Mouse (Mus musculus): Measurements from ENCODE around the gene Rap1gap2. TPM values are rescaled to one million over a fixed set of nuclear protein-coding genes. Genes with fewer than 3 reads are reported as not detected.

Rap1gap2 gene
- polyA plus RNA-seq, 1 experiment from 2014 or later = 9.9 TPM

DNA sequence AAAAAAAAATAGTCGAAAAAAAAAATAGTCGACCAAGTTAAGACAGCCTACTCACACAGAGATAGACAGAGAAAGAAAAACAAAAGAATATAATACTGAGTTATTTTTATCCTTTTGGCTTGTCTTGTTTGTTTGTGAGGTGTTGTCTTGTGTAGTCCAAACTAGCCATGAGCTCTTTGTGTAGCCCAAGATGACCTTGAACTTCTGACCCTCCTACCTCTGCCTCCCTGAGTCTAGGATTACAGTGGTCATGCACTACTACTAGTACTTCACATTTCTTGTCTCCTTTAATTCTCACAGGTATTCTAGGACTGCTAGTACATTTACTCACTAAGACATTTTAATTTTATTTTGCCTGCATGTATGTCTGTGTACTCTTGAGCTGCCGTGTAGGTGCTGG lies 16.8 kb upstream of the Rap1gap2 start:
- Histone ChIP-seq H3K4me1 (ENCODE audit: control insufficient read depth, insufficient read depth, low read length) (no peaks in the 10 kb centered on the region), H3K4me3 (ENCODE audit: low read depth, low read length) (no peak overlapping the region), H3K9me3 (ENCODE audit: control insufficient read depth, low read length) (no peaks in the 10 kb centered on the region), H3K27ac (ENCODE audit: low read depth, low read length) (no peak overlapping the region), H3K4me2 (ENCODE audit: low read depth, low read length) (no peak overlapping the region), H3K27me3 (ENCODE audit: control insufficient read depth, insufficient read depth, low read length) (no peaks in the 10 kb centered on the region), H3K9ac (replicated peaks; ENCODE audit: low read depth, low read length) (no peak overlapping the region), H3K36me3 (ENCODE audit: control insufficient read depth, insufficient read depth, low read length) (no peaks in the 10 kb centered on the region)
- WGBS = 82% methylated on average over 3 of the region's 3 CpGs
- ATAC-seq (ENCODE audit: low read depth) = no peak

DNA sequence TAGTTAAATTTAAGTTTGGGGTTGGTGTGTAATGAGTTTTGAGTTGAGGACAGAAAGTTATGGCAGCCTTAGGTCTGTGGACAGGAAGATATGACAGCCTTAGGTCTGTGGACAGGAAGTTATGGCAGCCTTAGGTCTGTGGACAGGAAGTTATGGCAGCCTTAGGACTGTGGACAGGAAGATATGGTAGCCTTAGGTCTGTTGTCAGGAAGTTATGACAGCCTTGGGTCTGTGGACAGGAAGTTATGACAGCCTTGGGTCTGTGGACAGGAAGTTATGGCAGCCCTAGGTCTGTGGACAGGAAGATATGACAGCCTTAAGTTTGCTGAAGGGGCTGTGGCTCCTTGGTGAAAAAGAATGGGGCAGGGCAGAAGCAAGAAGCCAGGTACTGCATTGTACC lies 14.6 kb upstream of the Rap1gap2 start:
- Histone ChIP-seq H3K4me3 (ENCODE audit: low read depth, low read length) (no peak overlapping the region), H3K27me3 (ENCODE audit: control insufficient read depth, insufficient read depth, low read length) (no peaks in the 10 kb centered on the region; the same call in 1 of the 2 replicates), H3K36me3 (ENCODE audit: control insufficient read depth, insufficient read depth, low read length) (no peaks in the 10 kb centered on the region), H3K9ac (replicated peaks; ENCODE audit: low read depth, low read length) (no peak overlapping the region), H3K27ac (ENCODE audit: low read depth, low read length) (no peak overlapping the region), H3K4me1 (ENCODE audit: control insufficient read depth, insufficient read depth, low read length) (no peaks in the 10 kb centered on the region), H3K4me2 (ENCODE audit: low read depth, low read length) (no peak overlapping the region), H3K9me3 (ENCODE audit: control insufficient read depth, low read length) (no peaks in the 10 kb centered on the region)
- no peak for ATAC-seq (ENCODE audit: low read depth)

DNA sequence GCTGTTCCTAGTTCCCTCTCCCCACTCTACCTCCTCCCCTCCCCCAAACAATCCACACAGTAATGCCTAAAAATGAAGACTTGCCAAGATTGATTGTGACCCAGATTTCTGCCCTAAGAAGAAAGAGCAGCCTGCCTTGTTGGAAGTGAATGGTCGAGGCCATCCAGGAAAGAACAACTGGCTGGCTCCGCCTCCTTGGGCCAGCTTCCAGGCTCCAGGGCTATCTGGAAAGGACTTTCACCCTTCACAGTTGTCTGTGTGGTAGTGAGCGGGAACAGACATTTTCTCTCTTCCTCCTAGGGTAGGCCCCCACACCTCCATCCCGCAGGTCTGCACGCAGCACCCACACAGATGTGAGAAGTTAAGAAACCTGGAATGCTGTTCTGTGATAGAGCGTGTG lies 13.0 kb upstream of the Rap1gap2 start:
- H3K9me3 ChIP-seq (ENCODE audit: control insufficient read depth, low read length) = no peaks in the 10 kb centered on the region
- H3K9ac ChIP-seq (replicated peaks; ENCODE audit: low read depth, low read length) = no peak overlapping the region
- H3K27ac ChIP-seq (ENCODE audit: low read depth, low read length) = no peak overlapping the region
- ATAC-seq (ENCODE audit: low read depth) = no peak
- no peaks in the 10 kb centered on the region for H3K4me1 ChIP-seq (ENCODE audit: control insufficient read depth, insufficient read depth, low read length)
- H3K36me3 ChIP-seq (ENCODE audit: control insufficient read depth, insufficient read depth, low read length) = no peaks in the 10 kb centered on the region
- no peak overlapping the region for H3K4me3 ChIP-seq (ENCODE audit: low read depth, low read length)
- 74% methylated on average over 6 of the region's 6 CpGs for WGBS
- H3K27me3 ChIP-seq (ENCODE audit: control insufficient read depth, insufficient read depth, low read length) = no peaks in the 10 kb centered on the region; the same call in 1 of the 2 replicates
- H3K4me2 ChIP-seq (ENCODE audit: low read depth, low read length) = no peak overlapping the region

DNA sequence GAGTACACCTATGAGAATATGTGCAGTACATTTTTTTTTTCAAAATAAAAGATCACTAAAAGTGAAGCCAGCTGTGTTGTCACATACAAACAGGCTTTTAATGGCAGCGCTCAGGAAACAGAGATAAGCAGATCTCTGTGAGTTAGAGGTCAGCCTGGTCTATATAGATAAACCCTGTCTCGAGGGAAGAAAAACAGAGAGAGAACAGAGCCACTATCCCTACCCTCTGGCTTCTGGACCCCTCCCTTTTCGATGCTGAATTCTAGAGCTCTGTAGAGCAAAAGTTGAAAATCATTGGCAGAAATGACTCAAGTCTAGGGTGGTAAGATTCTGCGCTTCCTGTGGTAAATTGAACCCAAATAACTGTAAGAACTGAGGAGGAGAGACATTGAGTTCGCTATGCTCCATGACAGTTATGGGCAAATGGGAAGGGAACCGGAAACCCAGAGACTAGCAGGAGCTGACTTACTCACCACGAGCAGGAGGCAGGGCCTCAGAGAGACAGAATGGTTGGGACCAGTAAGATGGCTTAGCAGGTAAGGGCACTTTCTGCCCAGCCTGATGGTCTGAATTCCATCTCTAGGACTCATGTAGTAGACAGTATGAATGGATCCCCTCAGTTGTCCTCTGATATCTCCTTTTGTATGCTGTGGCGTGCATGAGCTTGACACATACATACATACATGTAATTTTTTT lies 11.4 kb upstream of the Rap1gap2 start:
- Histone ChIP-seq H3K4me2 (ENCODE audit: low read depth, low read length) (no peak overlapping the region), H3K27me3 (ENCODE audit: control insufficient read depth, insufficient read depth, low read length) (peaks cover 5% of the 10 kb centered on the region), H3K4me1 (ENCODE audit: control insufficient read depth, insufficient read depth, low read length) (no peaks in the 10 kb centered on the region), H3K9me3 (ENCODE audit: control insufficient read depth, low read length) (no peaks in the 10 kb centered on the region), H3K9ac (replicated peaks; ENCODE audit: low read depth, low read length) (no peak overlapping the region), H3K4me3 (ENCODE audit: low read depth, low read length) (no peak overlapping the region), H3K27ac (ENCODE audit: low read depth, low read length) (no peak overlapping the region), H3K36me3 (ENCODE audit: control insufficient read depth, insufficient read depth, low read length) (no peaks in the 10 kb centered on the region)
- 80% methylated on average over 8 of the region's 8 CpGs for WGBS
- ATAC-seq (ENCODE audit: low read depth) = no peak

DNA sequence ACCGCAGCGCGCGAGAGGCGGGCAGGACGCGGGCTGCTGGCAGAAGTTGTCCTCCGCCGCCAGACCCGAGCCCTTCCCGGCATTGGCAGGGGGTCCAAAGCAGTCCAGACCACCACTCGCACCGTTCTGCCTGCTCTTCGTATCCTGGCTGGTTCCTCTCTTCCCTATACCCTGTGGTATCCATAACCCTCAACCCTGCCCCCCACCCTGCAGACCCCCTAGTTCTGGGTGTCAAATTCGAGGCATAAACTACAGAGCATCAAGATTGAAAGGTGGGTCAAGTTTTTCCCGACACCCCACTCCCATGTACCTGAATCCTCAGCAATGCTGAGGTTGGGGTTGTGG lies 9.2 kb upstream of the Rap1gap2 start:
- H3K36me3 ChIP-seq (ENCODE audit: control insufficient read depth, insufficient read depth, low read length) = no peaks in the 10 kb centered on the region
- H3K4me1 ChIP-seq (ENCODE audit: control insufficient read depth, insufficient read depth, low read length) = no peaks in the 10 kb centered on the region
- H3K27me3 ChIP-seq (ENCODE audit: control insufficient read depth, insufficient read depth, low read length) = peaks cover 5% of the 10 kb centered on the region
- WGBS = 3% methylated on average over 16 of the region's 16 CpGs
- peak overlapping the region; percentile 67 for H3K4me2 ChIP-seq (ENCODE audit: low read depth, low read length)
- peak overlapping the region; percentile 81 for H3K9ac ChIP-seq (replicated peaks; ENCODE audit: low read depth, low read length)
- ATAC-seq (ENCODE audit: low read depth) = peak; percentile 60
- H3K9me3 ChIP-seq (ENCODE audit: control insufficient read depth, low read length) = no peaks in the 10 kb centered on the region
- H3K4me3 ChIP-seq (ENCODE audit: low read depth, low read length) = peak overlapping the region; percentile 66
- H3K27ac ChIP-seq (ENCODE audit: low read depth, low read length) = no peak overlapping the region

DNA sequence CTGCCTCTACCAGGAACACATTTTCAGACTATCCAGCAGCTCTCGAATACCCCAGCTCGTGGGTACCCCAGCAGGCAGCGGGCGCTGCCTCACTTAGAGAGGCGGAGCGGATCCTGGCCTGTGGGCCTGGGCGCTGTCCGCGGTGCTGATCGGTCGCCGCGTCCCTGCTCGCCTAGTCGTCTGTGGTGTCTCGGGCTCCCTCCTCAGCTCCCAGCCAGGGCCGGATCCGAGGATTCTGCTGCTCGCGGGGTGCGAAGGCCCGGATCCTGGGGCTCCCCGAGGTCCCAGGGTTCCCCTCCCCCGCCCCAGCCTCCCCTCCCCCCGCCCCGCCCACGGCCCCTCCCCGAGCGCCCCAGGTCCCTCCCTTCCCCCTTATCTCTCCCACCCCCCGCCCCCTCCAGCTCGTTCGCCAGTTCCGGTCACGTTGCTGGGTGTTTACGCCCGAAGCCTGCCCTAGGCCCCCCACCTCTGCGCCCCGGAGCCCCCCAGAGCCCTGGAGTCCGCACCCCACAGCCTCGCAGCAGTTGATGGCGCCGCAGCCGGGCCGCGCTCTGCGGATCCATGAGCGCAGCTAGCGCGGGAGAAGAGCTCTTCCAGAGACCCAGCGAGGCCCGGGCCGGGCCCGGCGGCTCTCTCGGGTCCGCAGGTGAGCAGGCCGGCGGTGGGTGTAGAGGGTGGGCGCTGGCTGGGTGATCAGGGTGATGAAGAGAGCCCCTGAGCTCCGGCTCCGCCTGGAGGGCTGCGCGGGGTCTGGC lies 8.7 kb upstream of the Rap1gap2 start, which contains the start of gene Ccdc92b:
TSS of gene Ccdc92b (plus strand) at position 405 of the 755 bp plus-strand sequence.
- peak within 1 kb of the TSS; percentile 81 for H3K9ac ChIP-seq (replicated peaks; ENCODE audit: low read depth, low read length)
- ATAC-seq (ENCODE audit: low read depth) = peak; percentile 86
- H3K9me3 ChIP-seq (ENCODE audit: control insufficient read depth, low read length) = no peaks in the 10 kb centered on the region
- H3K27ac ChIP-seq (ENCODE audit: low read depth, low read length) = no peak within 1 kb of the TSS
- H3K4me3 ChIP-seq (ENCODE audit: low read depth, low read length) = peak within 1 kb of the TSS; percentile 66
- no peaks in the 10 kb centered on the region for H3K36me3 ChIP-seq (ENCODE audit: control insufficient read depth, insufficient read depth, low read length)
- WGBS = under 1% methylated on average over 44 of the region's 63 CpGs
- no peaks in the 10 kb centered on the region for H3K4me1 ChIP-seq (ENCODE audit: control insufficient read depth, insufficient read depth, low read length)
- H3K4me2 ChIP-seq (ENCODE audit: low read depth, low read length) = peak within 1 kb of the TSS; percentile 67
- peaks cover 5% of the 10 kb centered on the region for H3K27me3 ChIP-seq (ENCODE audit: control insufficient read depth, insufficient read depth, low read length)

DNA sequence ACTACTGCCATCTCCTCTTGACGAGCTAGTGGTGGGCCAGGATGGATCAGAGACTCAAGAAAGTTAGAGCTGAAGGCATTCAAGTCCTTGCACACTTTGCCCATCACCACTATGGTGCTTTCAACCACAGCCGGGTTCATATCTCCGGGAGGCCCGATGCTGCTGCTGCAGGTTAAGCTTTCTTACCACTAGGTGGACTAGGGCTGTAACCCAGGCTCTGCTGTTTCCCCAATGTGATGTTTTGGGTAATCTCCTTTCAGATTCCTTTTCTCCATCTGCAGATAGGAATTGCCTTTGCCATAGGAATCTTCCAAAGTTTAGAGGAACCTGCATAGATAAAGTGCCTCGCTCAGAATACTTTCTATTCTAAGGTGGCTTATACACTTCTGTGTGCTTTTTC lies 4.9 kb upstream of the Rap1gap2 start:
- Histone ChIP-seq H3K4me2 (ENCODE audit: low read depth, low read length) (no peak overlapping the region), H3K9me3 (ENCODE audit: control insufficient read depth, low read length) (no peaks in the 10 kb centered on the region), H3K27me3 (ENCODE audit: control insufficient read depth, insufficient read depth, low read length) (peaks cover 15% of the 10 kb centered on the region), H3K9ac (replicated peaks; ENCODE audit: low read depth, low read length) (no peak overlapping the region), H3K36me3 (ENCODE audit: control insufficient read depth, insufficient read depth, low read length) (no peaks in the 10 kb centered on the region), H3K4me3 (ENCODE audit: low read depth, low read length) (no peak overlapping the region), H3K27ac (ENCODE audit: low read depth, low read length) (no peak overlapping the region), H3K4me1 (ENCODE audit: control insufficient read depth, insufficient read depth, low read length) (peaks cover 1% of the 10 kb centered on the region)
- WGBS = 58% methylated on average over 5 of the region's 5 CpGs
- no peak for ATAC-seq (ENCODE audit: low read depth)

DNA sequence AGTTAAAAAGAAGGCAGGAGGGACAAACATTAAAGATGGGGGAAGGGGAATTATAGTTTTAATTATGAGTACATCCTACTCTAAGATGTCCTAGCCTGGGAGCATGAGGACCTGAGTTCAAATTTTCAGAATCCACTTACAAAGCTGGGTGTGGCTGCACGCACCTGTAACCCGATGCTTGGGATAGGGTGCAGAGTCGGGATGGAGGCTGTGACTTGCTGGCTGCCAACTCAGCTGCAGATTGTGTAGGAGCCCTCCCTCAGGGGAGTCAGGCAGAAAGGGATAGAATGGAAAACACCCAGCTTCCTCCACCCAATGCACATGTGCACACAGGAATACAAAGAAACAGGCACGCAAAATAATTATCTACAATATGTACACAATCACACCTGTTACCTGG lies 2.7 kb upstream of the Rap1gap2 start:
- no peaks in the 10 kb centered on the region for H3K36me3 ChIP-seq (ENCODE audit: control insufficient read depth, insufficient read depth, low read length)
- H3K4me2 ChIP-seq (ENCODE audit: low read depth, low read length) = no peak overlapping the region
- no peak overlapping the region for H3K9ac ChIP-seq (replicated peaks; ENCODE audit: low read depth, low read length)
- H3K27ac ChIP-seq (ENCODE audit: low read depth, low read length) = no peak overlapping the region
- no peak for ATAC-seq (ENCODE audit: low read depth)
- H3K9me3 ChIP-seq (ENCODE audit: control insufficient read depth, low read length) = no peaks in the 10 kb centered on the region
- peaks cover 5% of the 10 kb centered on the region for H3K4me1 ChIP-seq (ENCODE audit: control insufficient read depth, insufficient read depth, low read length)
- peaks cover 24% of the 10 kb centered on the region for H3K27me3 ChIP-seq (ENCODE audit: control insufficient read depth, insufficient read depth, low read length)
- 59% methylated on average over 4 of the region's 4 CpGs for WGBS
- H3K4me3 ChIP-seq (ENCODE audit: low read depth, low read length) = no peak overlapping the region

DNA sequence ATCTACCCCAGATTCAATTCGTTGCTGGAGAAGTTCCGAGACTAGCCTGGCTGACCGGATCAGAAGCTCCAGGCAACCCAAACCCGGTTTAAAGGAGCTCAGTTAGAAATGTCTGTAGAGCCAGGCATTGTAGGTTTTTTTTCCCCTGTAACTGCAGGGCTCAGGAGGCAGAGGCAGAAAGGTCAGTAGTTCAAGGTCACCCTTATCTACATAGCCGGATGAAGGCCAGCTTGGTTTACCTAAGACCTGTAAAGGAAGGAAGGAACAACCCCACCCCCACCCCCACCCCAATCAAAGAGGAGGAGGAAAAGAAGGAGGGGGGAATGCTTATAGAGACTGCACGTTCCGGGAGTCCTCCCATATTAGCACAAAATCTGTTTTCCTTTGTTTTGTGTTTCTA lies 722 bp upstream of the Rap1gap2 start:
- Histone ChIP-seq H3K4me3 (ENCODE audit: low read depth, low read length) (no peak overlapping the region), H3K9ac (replicated peaks; ENCODE audit: low read depth, low read length) (no peak overlapping the region), H3K4me1 (ENCODE audit: control insufficient read depth, insufficient read depth, low read length) (peaks cover 5% of the 10 kb centered on the region), H3K36me3 (ENCODE audit: control insufficient read depth, insufficient read depth, low read length) (no peaks in the 10 kb centered on the region), H3K27ac (ENCODE audit: low read depth, low read length) (no peak overlapping the region), H3K9me3 (ENCODE audit: control insufficient read depth, low read length) (no peaks in the 10 kb centered on the region), H3K27me3 (ENCODE audit: control insufficient read depth, insufficient read depth, low read length) (peaks cover 19% of the 10 kb centered on the region), H3K4me2 (ENCODE audit: low read depth, low read length) (no peak overlapping the region)
- 17% methylated on average over 7 of the region's 7 CpGs for WGBS
- ATAC-seq (ENCODE audit: low read depth) = no peak
